Comparison of ENCODE assay signal across 21 mouse cellular contexts in genomic region chr11:78461894-78462293, GRCm38 (mm10). TPM values are rescaled to one million over a fixed set of nuclear protein-coding genes. Genes with fewer than 3 reads are reported as not detected.
DNase-seq lines count a peak whose midpoint lies in the region; ATAC-seq and TF ChIP-seq lines count a peak whose summit lies in the region.
"Had no signal": no experiment of that assay in that cellular context is flagged by ENCODE, and none has a peak within 500 bp of the region (broad histone marks: within the 10 kb centered on the region; RNA-seq: fewer than 3 reads in every experiment).

No protein-coding gene starts in this region.

- TF ChIP-seq POLR2A in cerebellum, adult 2 months (IDR thresholded peaks at IDR 0.05; ENCODE audit: borderline replicate concordance, insufficient read depth, low read length) = no peak
- no peak for TF ChIP-seq POLR2A in brain, embryonic 14.5 days (IDR thresholded peaks at IDR 0.05; ENCODE audit: borderline replicate concordance, extremely low read depth, insufficient read depth, insufficient read length, poor library complexity, severe bottlenecking)

- H3K4me3 ChIP-seq in cerebellum, adult 2 months (replicated peaks; ENCODE audit: insufficient read depth, low read depth, low read length) = no peak overlapping the region
- no peak overlapping the region for H3K4me3 ChIP-seq in left cerebral cortex, adult 2 months
- no peak overlapping the region for H3K4me3 ChIP-seq in forebrain, embryonic 14.5 days (ENCODE audit: low read depth, low read length)
- H3K4me3 ChIP-seq: erythroblast, embryonic 14.5 days; intestine, embryonic 15.5 days; liver, embryonic 15.5 days had no signal

- TF ChIP-seq CTCF in cerebellum, adult 2 months (IDR thresholded peaks at IDR 0.05; ENCODE audit: borderline replicate concordance, insufficient read depth, low read depth, low read length) = peak; percentile 19; the same call in 1 of the 2 replicates
- peak; percentile 26 for TF ChIP-seq CTCF in left cerebral cortex, adult 2 months (IDR thresholded peaks at IDR 0.05)
- peak; percentile 41; the same call in 1 of the 2 replicates for TF ChIP-seq CTCF in brain, embryonic 14.5 days (IDR thresholded peaks at IDR 0.05; ENCODE audit: borderline replicate concordance, extremely low read depth, insufficient read depth, insufficient read length)

- 65% methylated on average over 1 of the region's 1 CpGs for WGBS in cerebellum, adult 2 months
- WGBS in forebrain, embryonic 14.5 days = 72% methylated on average over 1 of the region's 1 CpGs

- H3K4me1 ChIP-seq in cerebellum, adult 2 months (ENCODE audit: control insufficient read depth, insufficient read depth, low read length) = 0 out of 2 replicates have a peak, but pooled peaks cover 4% of the 10 kb centered on the region
- H3K4me1 ChIP-seq in forebrain, embryonic 14.5 days (ENCODE audit: control insufficient read depth, insufficient read depth, low read length) = peaks cover 6% of the 10 kb centered on the region; the same call in 1 of the 2 replicates

- H3K27ac ChIP-seq in cerebellum, adult 2 months (ENCODE audit: insufficient read depth, low read length) = no peak overlapping the region
- no peak overlapping the region for H3K27ac ChIP-seq in left cerebral cortex, adult 2 months
- no peak overlapping the region for H3K27ac ChIP-seq in forebrain, embryonic 14.5 days (ENCODE audit: low read depth, low read length)
- H3K27ac ChIP-seq: intestine, embryonic 15.5 days; liver, embryonic 15.5 days had no signal

- DNase-seq in cerebellum, adult 2 months = no peak
- no peak for DNase-seq in cerebellum, postnatal 10 days
- no peak for DNase-seq in left cerebral cortex, adult 2 months (ENCODE audit: extremely low spot score in 1 of 2, low spot score in 2 of 2)
- DNase-seq in left cerebral cortex, postnatal 14 days (ENCODE audit: low spot score in 2 of 2) = no peak
- DNase-seq in B cell, adult 2 months = peak; percentile 39 to 43
- DNase-seq in brain, embryonic 14.5 days (ENCODE audit: low read depth) = no peak
- DNase-seq in forebrain, embryonic 14.5 days (ENCODE audit: low spot score) = no peak
- no peak for DNase-seq in thymus, postnatal 0 days (ENCODE audit: low spot score)
- DNase-seq: cerebellum, adult 18-20 months; heart, adult 11 months; right cerebral cortex, postnatal 25 days; thymus, postnatal 4 days had no signal

- H3K27me3 ChIP-seq in cerebellum, adult 2 months (ENCODE audit: control insufficient read depth, insufficient read depth, low read length) = no peaks in the 10 kb centered on the region
- H3K27me3 ChIP-seq in forebrain, embryonic 14.5 days (replicated peaks; ENCODE audit: control insufficient read depth, insufficient read depth, low read length) = no peaks in the 10 kb centered on the region
- H3K27me3 ChIP-seq: intestine, embryonic 15.5 days; liver, embryonic 15.5 days had no signal

- H3K4me2 ChIP-seq in forebrain, embryonic 14.5 days (ENCODE audit: low read length) = no peak overlapping the region
- H3K4me2 ChIP-seq: intestine, embryonic 15.5 days; liver, embryonic 15.5 days had no signal

- H3K36me3 ChIP-seq in forebrain, embryonic 14.5 days (ENCODE audit: control insufficient read depth, insufficient read depth, low read length) = no peaks in the 10 kb centered on the region
- H3K36me3 ChIP-seq: intestine, embryonic 15.5 days; liver, embryonic 15.5 days had no signal

- no peaks in the 10 kb centered on the region for H3K9me3 ChIP-seq in forebrain, embryonic 14.5 days (replicated peaks; ENCODE audit: control insufficient read depth, low read length)
- H3K9me3 ChIP-seq: intestine, embryonic 15.5 days; liver, embryonic 15.5 days had no signal

- H3K9ac ChIP-seq in forebrain, embryonic 14.5 days (ENCODE audit: low read length) = no peak overlapping the region
- H3K9ac ChIP-seq: intestine, embryonic 15.5 days; liver, embryonic 15.5 days had no signal

- intact Hi-C loops in left cerebral cortex, adult 2 months (cut with DNase I) = no loop called here
- intact Hi-C loops in left cerebral cortex, postnatal 14 days (cut with DNase I) = no loop called here

- no peak for ATAC-seq in forebrain, embryonic 14.5 days

RNA-seq across cellular contexts. Expression of gene Slc46a1, which starts 3.6 kb away (rescaled TPM):
- polyA plus RNA-seq in cerebellum, adult 2 months (2012; rRNA removed) = 15.2 and 15.4 TPM in 2 replicates
- 10 to 100 TPM; 11.1 to 11.5 TPM for total RNA-seq in left cerebral cortex, adult 2 months (2021)
- 10 to 100 TPM; 10.2 to 10.5 TPM for total RNA-seq in left cerebral cortex, postnatal 14 days (2021)
- polyA plus RNA-seq in brain, embryonic 14.5 days (2012; rRNA removed) = 15.1 and 15.5 TPM in 2 replicates
- polyA plus RNA-seq in forebrain, embryonic 14.5 days (2014; fragmentation: Nextera tagmentation; extraction: Ambion mirVana) = 18.4 and 19.2 TPM in 2 replicates
- 6.8 and 8.3 TPM in 2 replicates for polyA plus RNA-seq in thymus, postnatal 0 days (2015; fragmentation: Nextera tagmentation; extraction: Ambion mirVana)

RNA-seq across cellular contexts. Expression of gene Sarm1, which starts 35.7 kb away (rescaled TPM):
- 29.0 and 32.0 TPM in 2 replicates for polyA plus RNA-seq in cerebellum, adult 2 months (2012; rRNA removed)
- total RNA-seq in left cerebral cortex, adult 2 months (2021) = 10 to 100 TPM; 34.3 to 34.8 TPM
- 10 to 100 TPM; 43.5 to 44.2 TPM for total RNA-seq in left cerebral cortex, postnatal 14 days (2021)
- 43.3 and 53.5 TPM in 2 replicates for polyA plus RNA-seq in brain, embryonic 14.5 days (2012; rRNA removed)
- polyA plus RNA-seq in forebrain, embryonic 14.5 days (2014; fragmentation: Nextera tagmentation; extraction: Ambion mirVana) = 34.9 and 45.6 TPM in 2 replicates
- 0.17 and 0.31 TPM in 2 replicates for polyA plus RNA-seq in thymus, postnatal 0 days (2015; fragmentation: Nextera tagmentation; extraction: Ambion mirVana)
- polyA plus RNA-seq: erythroblast, embryonic 14.5 days; heart, postnatal 0 days had no signal

RNA-seq across cellular contexts. Expression of gene Vtn, which starts 37.0 kb away (rescaled TPM):
- polyA plus RNA-seq in cerebellum, adult 2 months (2012; rRNA removed) = 142 and 143 TPM in 2 replicates
- total RNA-seq in left cerebral cortex, adult 2 months (2021) = 10 to 100 TPM; 69.3 to 76.0 TPM
- total RNA-seq in left cerebral cortex, postnatal 14 days (2021) = 100 to 1,000 TPM in 1 of 2 experiments, 10 to 100 TPM in 1; 90.5 to 105 TPM
- polyA plus RNA-seq in brain, embryonic 14.5 days (2012; rRNA removed) = 68.0 and 125 TPM in 2 replicates
- polyA plus RNA-seq in forebrain, embryonic 14.5 days (2014; fragmentation: Nextera tagmentation; extraction: Ambion mirVana) = 88.4 and 120 TPM in 2 replicates
- polyA plus RNA-seq in thymus, postnatal 0 days (2015; fragmentation: Nextera tagmentation; extraction: Ambion mirVana) = 5.2 and 5.8 TPM in 2 replicates
- total RNA-seq: megakaryocyte progenitor cell, adult 5-6 weeks had no signal
- polyA plus RNA-seq: C2C12 had no signal

RNA-seq across cellular contexts. Expression of gene Slc13a2, which starts 39.9 kb away (rescaled TPM):
- polyA plus RNA-seq in cerebellum, adult 2 months (2012; rRNA removed) = not detected in 2 replicates
- total RNA-seq in left cerebral cortex, adult 2 months (2021) = not detected
- not detected for total RNA-seq in left cerebral cortex, postnatal 14 days (2021)
- polyA plus RNA-seq in brain, embryonic 14.5 days (2012; rRNA removed) = not detected in 2 replicates
- not detected in 2 replicates for polyA plus RNA-seq in forebrain, embryonic 14.5 days (2014; fragmentation: Nextera tagmentation; extraction: Ambion mirVana)
- 0.43 and 0.76 TPM in 2 replicates for polyA plus RNA-seq in thymus, postnatal 0 days (2015; fragmentation: Nextera tagmentation; extraction: Ambion mirVana)
- polyA plus RNA-seq: C2C12; erythroblast, embryonic 14.5 days; heart, postnatal 0 days had no signal

RNA-seq across cellular contexts. Expression of gene Sebox, which starts 41.4 kb away (rescaled TPM):
- polyA plus RNA-seq in cerebellum, adult 2 months (2012; rRNA removed) = 14.7 and 17.3 TPM in 2 replicates
- total RNA-seq in left cerebral cortex, adult 2 months (2021) = 1 to 10 TPM in 1 of 2 experiments, under 1 TPM in 1; 0.79 to 1.0 TPM
- total RNA-seq in left cerebral cortex, postnatal 14 days (2021) = 1 to 10 TPM; 1.2 to 1.3 TPM
- 0.15 and 0.32 TPM in 2 replicates for polyA plus RNA-seq in brain, embryonic 14.5 days (2012; rRNA removed)
- 0.66 and 0.72 TPM in 2 replicates for polyA plus RNA-seq in forebrain, embryonic 14.5 days (2014; fragmentation: Nextera tagmentation; extraction: Ambion mirVana)
- polyA plus RNA-seq in thymus, postnatal 0 days (2015; fragmentation: Nextera tagmentation; extraction: Ambion mirVana) = 0.17 TPM in 1 of 2 replicates, not detected in the other
- total RNA-seq: adrenal gland, postnatal 4 days; megakaryocyte progenitor cell, adult 5-6 weeks had no signal
- polyA plus RNA-seq: erythroblast, embryonic 14.5 days; heart, postnatal 0 days; intestine, embryonic 15.5 days; large intestine, adult 2 months; stomach, embryonic 14.5 days had no signal

Comparison
In these comparisons a context has a peak if more than half of its experiments do, and no peak if none do; other contexts are left out.
1. DNase-seq: peak in B cell, adult 2 months (2 of 2); none in cerebellum, adult 2 months (0 of 2), cerebellum, postnatal 10 days (0 of 2), left cerebral cortex, adult 2 months (0 of 2), left cerebral cortex, postnatal 14 days (0 of 2), brain, embryonic 14.5 days (single experiment), forebrain, embryonic 14.5 days (single experiment) and thymus, postnatal 0 days (single experiment).
2. RNA of gene Sarm1, which starts 35.7 kb away (polyA plus RNA-seq): 43.3 to 53.5 TPM in brain, embryonic 14.5 days, 34.9 to 45.6 TPM in forebrain, embryonic 14.5 days and 29.0 to 32.0 TPM in cerebellum, adult 2 months; 0.17 to 0.31 TPM in thymus, postnatal 0 days; every median in the first group is over 10 times any median in the second.
3. RNA of gene Vtn, which starts 37.0 kb away (polyA plus RNA-seq): 142 to 143 TPM in cerebellum, adult 2 months, 68.0 to 125 TPM in brain, embryonic 14.5 days and 88.4 to 120 TPM in forebrain, embryonic 14.5 days; 5.2 to 5.8 TPM in thymus, postnatal 0 days; every median in the first group is over 10 times any median in the second.
4. Peak in every context shown above with its lines, with median percentiles within 50 percentile points of each other: CTCF ChIP-seq.